Mouse (Mus musculus) v-Abl transformed pro-B cells (cell line): Measurements from ENCODE around the gene Tmc6.
"Not testable (repeated sequence)": the region's sequence is repeated elsewhere in the genome, so short reads cannot be mapped to it uniquely, and the experiment has no call there.

Experiments
- in situ Hi-C, 2 experiments: fragments of 400-800 bp; cut with MboI; formaldehyde crosslinking; loops; one replicate each; pipeline ENCODE4 v1.15.1; 2025; ENCODE audit not compliant: unreplicated experiment in 2 of 2

Gene Tmc6

DNA sequence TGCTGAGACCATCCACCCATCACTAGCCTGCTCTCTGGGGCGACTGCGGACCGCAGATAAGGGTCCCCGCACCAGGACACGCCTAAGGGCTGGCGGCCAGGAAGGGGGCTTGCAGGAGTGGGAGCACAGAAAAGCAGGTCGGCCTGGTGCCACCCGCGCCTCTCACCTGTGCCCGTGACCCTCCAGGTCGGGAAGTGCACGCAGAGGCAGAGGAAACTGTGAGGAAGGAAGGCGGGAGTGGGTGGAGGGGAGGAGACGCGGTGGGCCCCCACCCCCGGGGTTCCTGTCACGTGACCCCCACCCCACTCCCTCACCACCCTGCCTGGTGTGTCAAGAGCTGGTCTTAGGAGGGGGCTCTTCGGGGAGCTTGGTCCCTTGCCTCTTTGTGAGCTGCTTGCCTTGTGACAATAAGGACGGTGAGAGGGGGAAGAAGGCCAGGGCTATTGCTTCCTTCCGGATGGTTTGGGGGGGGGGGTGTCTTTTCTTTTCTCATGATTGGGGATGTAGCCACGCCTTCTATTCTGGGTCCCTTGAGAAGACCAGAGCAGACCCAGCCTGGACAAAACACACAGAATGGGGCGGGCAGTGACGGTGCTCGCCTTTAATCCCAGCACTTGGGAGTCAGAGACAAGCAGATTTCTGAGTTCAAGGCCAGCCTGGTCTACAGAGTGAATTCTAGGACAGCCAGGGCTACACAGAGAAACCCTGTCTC, at the start of gene Tmc6, which contains the start of gene Tmc8:
Gene Tmc6, minus strand, starts transcription at position 206 of the 712 bp plus-strand sequence.
Gene Tmc8, plus strand, starts transcription at position 84 of the 712 bp plus-strand sequence.
- in situ Hi-C loops, result no loop called here

DNA sequence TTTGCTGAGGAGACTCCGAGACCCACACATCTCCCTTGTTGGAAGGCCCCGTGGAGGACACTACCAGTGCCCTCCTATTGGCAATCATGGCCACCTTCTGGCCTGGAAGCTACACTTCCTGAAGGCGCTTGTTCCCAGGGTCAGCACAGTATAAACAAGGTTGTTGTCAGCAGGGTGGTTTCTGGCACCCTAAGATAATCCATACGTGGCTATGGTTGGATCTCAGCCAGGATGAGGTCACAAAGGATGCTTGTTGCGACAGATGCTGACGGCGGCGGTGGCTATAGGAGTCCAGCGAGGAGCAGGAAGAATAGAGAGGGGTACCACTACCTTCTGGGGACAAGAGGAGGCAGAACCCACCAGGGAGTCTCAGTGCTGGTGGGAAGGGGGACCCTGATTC, 48.4 kb upstream of the Tmc6 start:
- in situ Hi-C loops, result loop anchor here in 1 of 2 experiments (25.0 kb wide), 2 partner anchors 743 to 968 kb away; partner anchors contain the start of genes Mfsd11 and Srsf2

DNA sequence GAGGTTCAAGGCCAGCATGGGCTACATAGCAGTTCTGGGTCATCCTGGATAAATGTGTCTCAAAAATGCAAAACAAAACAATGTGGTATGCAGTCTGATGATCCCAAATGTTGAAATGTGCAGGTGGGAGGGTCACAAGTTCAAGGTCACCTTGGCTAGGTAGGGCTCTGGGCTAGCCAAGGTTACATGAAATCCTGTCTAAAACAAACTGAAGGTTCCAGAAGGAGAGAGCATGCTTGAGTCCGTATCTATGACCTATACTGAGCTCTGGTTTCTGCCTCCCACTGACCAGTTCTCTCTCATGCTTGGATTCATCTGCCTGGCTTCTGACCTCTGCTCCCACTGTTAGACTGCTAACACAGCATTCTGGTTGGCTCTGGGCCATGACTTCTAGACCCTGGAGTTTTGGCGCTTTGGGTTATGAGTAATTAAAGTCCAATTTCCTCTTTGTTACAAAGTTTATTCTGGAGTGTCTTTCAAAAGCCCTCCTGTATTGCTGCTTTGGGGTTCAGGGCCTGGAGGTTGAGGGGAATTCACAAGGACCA, 47.7 kb upstream of the Tmc6 start:
- in situ Hi-C loops, result loop anchor here in 1 of 2 experiments (25.0 kb wide), 2 partner anchors 742 to 967 kb away; partner anchors contain the start of genes Mfsd11 and Srsf2

DNA sequence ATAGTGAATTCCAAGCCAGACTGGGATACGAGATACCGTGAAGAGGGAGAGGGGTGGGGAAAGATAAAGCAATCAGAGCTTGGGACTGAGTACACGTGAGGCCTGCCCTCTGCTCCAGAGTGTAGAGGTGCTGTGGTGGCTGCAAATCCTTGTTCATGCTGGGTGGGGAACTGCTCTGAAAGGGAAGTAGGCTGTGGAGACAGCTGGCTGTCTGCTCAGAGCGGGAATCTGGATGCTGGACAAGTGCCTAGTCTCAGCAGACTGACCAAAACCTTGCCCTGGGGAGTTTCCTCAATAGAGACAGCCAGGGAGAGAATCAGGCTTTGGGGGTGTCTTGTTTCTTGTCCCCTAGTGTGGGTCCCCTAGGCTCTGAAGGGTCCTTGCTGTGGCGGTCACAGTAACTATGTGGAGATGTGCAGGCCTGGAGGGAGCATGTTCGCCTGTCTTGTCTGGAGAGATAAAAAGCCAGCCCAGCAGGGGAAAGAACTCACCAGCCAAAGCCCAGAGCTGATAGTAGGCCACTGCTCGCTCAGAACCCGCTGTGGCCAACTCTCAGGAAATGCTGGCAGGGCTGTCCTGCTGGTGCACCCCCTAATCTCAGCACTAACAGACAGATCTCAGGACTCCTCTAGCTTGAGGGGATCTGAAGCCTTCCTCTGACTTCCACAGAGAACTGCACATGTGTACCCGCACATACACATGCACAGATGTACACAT, 47.0 kb upstream of the Tmc6 start:
- in situ Hi-C loops, result loop anchor here in 1 of 2 experiments (25.0 kb wide), 2 partner anchors 742 to 967 kb away; partner anchors contain the start of genes Mfsd11 and Srsf2

DNA sequence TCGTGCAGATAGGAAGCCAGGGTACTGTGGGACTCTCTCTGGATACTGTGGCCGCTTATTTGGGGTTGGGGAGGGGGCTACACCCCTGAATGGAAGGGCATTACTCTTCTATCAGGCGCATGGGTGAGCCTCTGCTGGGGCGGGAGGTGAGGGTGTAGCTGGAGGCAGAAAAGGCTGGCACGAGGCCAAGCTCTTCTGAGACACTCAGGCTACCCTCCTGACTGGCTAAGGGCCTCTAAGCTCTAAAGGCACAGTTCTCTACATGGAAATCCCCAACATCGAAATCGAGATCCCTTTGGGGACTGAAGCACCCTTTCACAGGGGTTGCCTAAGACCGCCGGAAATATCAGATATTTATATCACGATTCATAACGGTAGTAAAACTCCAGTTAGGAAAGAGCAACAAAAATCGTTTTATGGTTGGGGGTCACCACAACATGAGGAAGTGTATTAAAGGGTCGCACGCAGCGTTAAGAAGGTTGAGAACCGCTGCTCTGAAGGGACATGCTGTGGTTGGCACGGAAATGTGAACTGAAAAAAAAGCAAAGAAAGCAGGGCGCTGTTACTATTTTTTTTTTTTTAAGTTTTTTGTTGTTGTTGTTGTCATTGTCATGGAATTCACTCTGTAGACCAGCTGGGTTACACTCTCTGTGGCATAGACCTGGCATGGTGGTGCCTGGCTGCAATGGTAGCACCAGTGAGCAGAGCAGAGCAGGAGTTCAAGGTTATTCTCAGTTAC, 46.3 kb upstream of the Tmc6 start:
- in situ Hi-C loops, result loop anchor here in 1 of 2 experiments (25.0 kb wide), 2 partner anchors 741 to 966 kb away; partner anchors contain the start of genes Mfsd11 and Srsf2

DNA sequence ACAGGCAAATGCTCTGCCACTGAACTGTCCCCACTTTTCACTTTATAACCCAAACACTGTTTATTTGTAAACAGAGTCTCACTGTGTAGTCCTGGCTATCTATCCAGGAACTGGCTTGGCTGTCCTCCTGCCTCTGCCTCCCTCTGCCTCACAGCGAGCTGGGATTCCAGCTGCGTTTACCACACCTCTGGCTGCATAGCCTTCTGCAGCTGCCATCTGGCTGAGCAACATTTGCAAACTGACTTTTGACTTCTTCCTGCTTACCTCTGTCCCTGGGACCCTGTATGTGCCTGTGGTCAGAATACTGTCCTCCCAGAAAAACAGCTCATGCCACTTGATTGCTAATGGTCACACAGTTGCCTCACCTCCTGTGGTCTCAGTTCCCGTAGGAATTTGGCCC, 45.4 kb upstream of the Tmc6 start:
- in situ Hi-C loops, result loop anchor here in 1 of 2 experiments (25.0 kb wide), 2 partner anchors 740 to 965 kb away; partner anchors contain the start of genes Mfsd11 and Srsf2

DNA sequence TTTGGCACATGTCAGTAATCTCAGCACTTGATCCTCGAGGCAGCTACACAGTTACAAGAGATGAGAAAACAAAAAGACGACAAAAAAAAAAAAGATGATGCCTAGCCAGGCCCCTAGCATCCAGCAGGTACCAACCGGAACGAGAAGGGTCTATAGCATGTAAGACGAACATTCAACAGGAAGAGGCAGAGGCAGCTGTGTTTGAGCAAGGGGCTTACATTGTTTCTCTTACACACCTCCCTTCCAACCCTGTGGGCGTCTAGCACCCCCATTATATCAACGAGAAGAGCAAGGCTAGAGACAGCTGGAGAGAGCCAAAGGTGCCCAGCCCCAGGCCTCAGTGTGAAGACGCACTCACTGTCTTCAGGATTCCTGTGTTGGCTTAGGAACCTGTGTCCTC, 44.9 kb upstream of the Tmc6 start:
- in situ Hi-C loops, result loop anchor here in 1 of 2 experiments (25.0 kb wide), 2 partner anchors 740 to 965 kb away; partner anchors contain the start of genes Mfsd11 and Srsf2

DNA sequence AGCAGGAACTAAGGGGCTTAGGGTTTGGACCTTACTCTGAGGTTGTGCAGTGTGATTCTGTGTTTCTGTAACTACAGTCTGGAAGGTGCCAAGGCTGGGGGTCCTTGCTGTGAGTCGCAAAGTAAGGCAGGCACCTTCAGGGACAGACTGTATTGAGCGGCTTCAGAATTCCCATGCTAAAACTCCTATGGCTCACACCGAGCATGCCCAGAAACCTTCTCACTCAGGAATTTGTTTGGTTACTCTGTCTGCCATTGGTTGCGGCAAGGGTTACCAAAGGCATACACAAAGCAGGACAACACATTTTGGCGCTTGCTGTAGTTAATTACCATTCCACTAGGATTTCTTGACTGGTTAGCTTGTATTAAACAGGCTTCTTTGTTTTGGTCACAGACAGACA, 44.2 kb upstream of the Tmc6 start:
- in situ Hi-C loops, result loop anchor here in 1 of 2 experiments (25.0 kb wide), 2 partner anchors 739 to 964 kb away; partner anchors contain the start of genes Mfsd11 and Srsf2

DNA sequence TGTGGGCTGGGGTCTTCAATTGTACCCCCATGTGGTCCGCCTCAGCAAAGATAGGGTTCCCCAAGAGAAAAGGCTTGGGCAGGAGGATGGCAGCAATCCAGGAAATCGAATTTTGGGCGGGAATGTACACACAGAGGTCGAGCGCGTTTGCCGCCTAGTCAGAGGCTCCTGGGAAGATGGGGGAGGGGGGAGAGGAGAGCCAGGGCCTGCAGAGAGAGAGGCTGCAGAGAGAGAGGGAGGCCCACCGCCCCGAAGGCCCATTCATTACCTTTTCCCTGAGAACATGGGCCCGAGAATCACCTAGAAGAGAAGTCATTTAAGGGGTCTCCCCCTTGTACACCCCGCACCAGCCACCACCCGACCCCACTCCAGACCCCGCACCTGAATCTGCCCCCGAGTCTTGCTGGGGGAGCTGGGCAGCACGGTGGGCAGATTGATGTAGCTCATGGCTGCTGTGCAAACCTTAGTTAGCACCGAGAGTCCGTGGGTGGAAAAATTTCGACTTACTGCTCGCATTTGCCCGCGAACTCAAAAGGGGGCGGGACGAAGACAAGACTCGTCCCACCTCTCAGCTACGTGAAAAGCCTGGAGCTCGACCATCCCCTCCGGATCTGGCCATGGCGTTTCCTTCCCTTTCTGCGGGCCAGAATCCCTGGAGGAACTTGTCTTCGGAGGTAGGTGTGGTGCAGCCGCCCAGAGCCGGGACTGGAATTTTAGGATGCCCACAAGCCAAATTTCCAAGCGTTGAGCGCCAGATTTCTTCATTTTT, 43.5 kb upstream of the Tmc6 start, which contains the start of the genes Afmid and Tk1:
Gene Afmid, plus strand, starts transcription at position 592 of the 769 bp plus-strand sequence.
Gene Tk1, minus strand, starts transcription at position 760 of the 769 bp plus-strand sequence.
- in situ Hi-C loops, result loop anchor here in 1 of 2 experiments (25.0 kb wide), 2 partner anchors 738 to 963 kb away; partner anchors contain the start of genes Mfsd11 and Srsf2

DNA sequence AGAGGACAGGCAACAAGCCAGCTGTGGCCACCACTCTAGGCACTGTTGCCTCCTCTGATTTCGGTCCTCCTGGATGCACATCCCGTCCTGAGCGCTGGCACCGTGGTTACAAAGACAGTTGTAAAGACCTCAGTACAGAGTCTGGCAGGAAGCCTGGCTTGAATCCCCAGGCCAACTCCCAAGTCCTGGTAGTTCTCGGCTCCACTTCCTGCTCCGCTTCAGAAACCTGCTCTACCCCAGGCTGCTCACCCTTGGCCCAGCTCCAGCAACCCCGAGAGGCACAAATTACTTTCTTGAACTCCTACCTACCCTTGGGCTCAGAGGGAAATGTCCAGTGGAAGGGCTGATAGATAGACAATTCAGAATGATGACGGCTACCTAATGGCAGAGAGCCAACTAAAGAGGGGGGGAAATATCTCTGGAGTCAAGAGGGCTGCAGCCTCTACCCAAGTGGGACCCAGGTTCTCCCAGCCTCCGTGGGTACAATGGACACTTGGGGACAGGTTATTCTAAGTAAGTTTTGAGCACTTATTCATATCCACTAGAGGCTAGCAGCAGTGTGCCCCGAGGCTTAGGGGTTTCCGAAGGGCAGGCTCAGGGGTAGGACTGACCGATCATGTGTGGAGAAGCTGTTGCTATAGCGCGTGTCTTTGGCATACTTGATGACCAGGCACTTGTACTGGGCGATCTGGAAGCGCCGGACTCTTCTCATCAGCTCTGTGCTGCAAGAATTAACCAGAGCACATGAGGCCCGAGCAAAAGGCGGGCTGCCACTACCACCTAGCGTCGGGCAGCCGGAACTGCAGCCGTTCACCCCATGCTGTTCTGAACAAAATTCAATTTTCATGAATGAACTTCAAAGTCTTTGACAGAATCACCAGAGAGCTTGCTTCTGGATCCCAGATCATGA, 42.3 kb upstream of the Tmc6 start:
- in situ Hi-C loops, result loop anchor here (5.0 kb wide), 5 partner anchors 37 to 442 kb away; no protein-coding TSS in a partner anchor

DNA sequence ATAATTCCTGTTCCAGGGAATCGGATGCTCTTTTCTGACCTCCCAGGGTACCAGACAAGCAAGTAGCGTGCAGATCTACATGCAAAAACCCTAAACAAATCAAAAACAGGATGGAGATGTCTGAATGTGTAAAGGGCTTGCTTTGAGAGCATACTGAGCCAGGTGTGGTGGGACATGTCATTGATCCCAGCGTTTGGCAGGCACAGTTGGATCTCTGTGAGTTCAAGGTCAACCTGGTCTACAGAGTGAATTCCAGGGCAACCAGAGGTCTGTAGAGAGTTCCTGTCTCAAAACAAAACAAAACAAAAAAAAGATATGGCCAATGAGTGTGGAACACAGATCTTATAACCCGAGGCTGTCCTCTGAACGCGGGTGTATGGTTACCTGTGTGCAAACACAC, 41.4 kb upstream of the Tmc6 start:
- in situ Hi-C loops, result loop anchor here (5.0 kb wide), 5 partner anchors 36 to 441 kb away; no protein-coding TSS in a partner anchor

DNA sequence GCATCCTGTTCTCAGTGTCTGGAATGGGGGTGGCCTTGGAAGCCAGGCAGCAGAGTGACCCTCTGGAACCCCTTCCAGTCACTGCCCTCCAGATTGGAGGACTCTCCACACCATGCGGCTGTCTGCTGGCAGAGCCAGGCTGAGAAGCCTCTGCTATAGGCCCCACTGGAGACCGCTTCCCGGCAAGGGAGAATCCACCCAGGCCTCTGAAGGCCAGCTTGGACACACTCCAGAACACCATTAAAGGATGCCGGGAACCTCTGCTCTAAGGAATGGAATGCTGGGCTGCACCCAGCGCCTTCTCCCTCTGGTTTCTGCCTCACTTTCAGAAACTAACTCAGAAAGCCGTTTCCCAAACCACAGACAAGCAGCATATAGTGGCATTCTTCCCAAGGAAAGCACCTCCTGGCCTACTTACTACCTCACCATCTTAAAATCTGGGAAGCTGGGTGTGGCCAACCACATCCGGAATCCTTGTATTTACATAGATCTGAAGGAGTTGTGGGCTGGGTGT, 40.8 kb upstream of the Tmc6 start:
- in situ Hi-C loops, result loop anchor here (5.0 kb wide), 5 partner anchors 35 to 440 kb away; no protein-coding TSS in a partner anchor

DNA sequence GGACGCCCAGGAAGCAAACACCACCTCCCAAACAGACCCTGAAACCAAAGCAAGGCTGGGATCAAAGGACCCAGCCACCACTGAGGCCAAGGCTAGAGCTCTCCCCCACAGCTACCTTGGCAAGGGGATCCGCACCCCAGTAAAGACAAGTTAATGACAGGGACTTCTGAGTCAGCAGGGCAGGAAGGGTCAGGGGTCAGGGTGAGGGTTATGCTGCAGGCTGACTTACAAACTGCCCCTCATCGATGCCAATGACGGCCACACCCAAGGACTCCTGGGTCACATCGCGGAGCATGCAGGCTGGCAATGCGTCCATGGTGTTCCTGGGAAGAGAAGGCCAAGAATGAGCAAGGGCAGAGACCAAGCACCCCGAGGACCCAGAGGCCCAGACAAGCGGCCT, 39.9 kb upstream of the Tmc6 start:
- in situ Hi-C loops, result loop anchor here (5.0 kb wide), 5 partner anchors 35 to 440 kb away; no protein-coding TSS in a partner anchor

DNA sequence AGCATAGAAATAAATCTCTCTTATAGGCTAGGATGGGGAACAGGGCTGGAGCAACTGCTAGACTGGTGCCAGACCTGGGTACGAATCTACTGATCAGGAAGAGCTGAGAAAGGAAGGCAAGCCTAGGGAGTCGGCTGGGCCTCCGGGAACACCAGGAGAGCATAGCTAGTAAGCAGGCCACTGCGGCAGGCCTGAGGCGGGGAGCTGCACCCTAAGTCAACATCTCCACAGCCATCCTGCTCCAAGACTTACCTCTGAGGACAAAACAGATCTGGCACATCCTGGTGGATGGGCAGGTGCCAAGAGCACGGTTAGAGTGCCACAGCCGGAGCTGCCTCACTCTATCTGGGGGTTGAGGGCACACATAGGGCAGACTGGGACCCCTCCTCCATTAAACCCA, 38.2 kb upstream of the Tmc6 start:
- in situ Hi-C loops, result loop anchor here (5.0 kb wide), 5 partner anchors 33 to 438 kb away; no protein-coding TSS in a partner anchor

DNA sequence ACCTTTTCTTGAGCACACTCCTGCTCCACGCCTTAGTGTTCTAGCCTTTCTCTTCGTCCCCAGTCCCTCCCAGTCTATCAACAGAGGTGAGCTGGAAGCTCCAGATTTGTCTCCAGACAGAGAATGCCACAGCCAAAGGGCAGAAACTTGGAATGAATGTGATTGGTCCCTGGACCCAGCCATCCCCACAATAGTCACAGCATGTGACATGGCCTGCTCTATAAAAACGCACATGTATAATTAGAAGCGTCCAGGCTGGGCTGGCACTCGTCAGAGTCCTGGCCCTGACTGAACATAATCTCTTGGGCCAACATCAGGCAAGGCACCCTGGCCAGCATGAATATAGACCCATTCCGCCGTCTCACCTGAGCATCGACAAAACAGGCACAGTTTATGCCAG, 37.1 kb upstream of the Tmc6 start:
- in situ Hi-C loops, result no loop called here

DNA sequence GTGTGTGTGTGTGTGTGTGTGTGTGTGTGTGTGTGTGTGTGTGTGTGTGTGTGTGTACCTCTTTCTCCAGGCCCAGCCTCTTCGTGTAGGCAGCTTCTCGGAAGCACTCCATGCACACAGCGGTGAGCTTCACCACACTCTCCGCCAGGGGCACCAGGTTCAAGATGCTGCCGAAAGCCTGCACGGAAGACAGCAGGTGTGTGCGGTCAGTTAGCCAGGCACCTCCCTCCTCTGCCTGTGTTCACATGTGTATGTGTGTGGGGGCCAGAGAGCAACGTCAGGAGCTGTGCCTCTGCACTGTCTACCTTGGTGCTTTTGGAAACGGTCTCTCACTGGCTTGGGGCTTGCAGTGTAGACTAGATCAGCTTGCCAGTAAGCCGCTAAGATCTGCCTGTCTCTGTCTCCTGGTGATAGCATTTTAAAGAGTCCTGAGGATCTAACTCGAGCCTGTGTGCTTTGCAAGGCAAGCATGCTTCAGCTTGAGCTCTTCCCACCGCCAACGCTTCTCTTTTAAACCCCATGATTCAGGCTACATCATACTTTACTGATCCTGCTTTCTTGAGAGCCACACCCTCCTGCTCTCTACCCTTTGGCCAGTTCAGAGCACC, 34.5 kb upstream of the Tmc6 start:
- in situ Hi-C loops, result no loop called here

DNA sequence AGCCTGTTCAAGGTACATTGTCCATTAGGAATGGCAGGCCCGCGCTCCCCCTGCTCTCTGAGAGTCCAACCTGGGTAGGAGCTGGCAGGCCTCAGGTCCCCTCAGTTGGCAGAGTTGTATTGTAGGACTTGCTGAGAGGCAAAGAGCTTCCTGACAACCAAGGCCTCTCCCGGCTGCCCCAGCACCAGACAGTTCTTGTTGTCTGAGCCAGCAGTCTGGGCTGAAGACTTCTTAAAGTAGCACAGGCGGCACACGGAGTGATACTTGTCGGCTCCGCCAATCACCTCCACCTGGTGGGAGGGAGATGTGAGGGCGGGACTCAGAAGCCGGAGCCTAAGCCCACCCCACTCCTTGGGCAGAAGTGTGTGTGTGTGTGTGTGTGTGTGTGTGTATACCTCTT, 33.9 kb upstream of the Tmc6 start:
- in situ Hi-C loops, result not testable (repeated sequence)
